Mouse (Mus musculus) limb, embryonic 13.5 days (tissue): ENCODE data around the gene Dot1l. TPM values are rescaled to one million over a fixed set of nuclear protein-coding genes. Genes with fewer than 3 reads are reported as not detected.
A peak's percentile ranks its signal among the peaks of the same experiment; 100 is the strongest.

Experiments
- ATAC-seq: fragments of 200-750 bp; cut with Nextera tagmentation; 2 replicates; pipeline ENCODE4 v1.8.0; 2017; ENCODE audit warnings: low read depth, moderate number of reproducible peaks, moderate TSS enrichment; ENCODE audit not compliant: low FRiP score
- H3K27ac ChIP-seq: fragments of 300-500 bp; sonication (generic); 2 replicates; pipeline ENCODE4 v1.5.1; 2015; ENCODE audit warnings: inconsistent platforms, mild to moderate bottlenecking, moderate library complexity
- H3K27me3 ChIP-seq: fragments of 300-500 bp; sonication (generic); 2 replicates; pipeline ENCODE4 v1.6.1; 2015; ENCODE audit warnings: mild to moderate bottlenecking, inconsistent platforms
- H3K36me3 ChIP-seq: fragments of 300-500 bp; sonication (generic); 2 replicates; pipeline ENCODE4 v1.6.1; 2015; ENCODE audit warnings: inconsistent platforms, mild to moderate bottlenecking, moderate library complexity
- H3K4me1 ChIP-seq: fragments of 300-500 bp; sonication (generic); 2 replicates; pipeline ENCODE4 v1.6.1; 2015; ENCODE audit warnings: inconsistent platforms
- H3K4me2 ChIP-seq: fragments of 300-500 bp; sonication (generic); replicated peaks from 2 replicates; pipeline ENCODE4 v1.6.1; 2015; ENCODE audit warnings: inconsistent platforms, mild to moderate bottlenecking, moderate library complexity
- H3K4me3 ChIP-seq: fragments of 300-500 bp; sonication (generic); 2 replicates; pipeline ENCODE4 v1.5.1; 2015; ENCODE audit warnings: moderate library complexity, mild to moderate bottlenecking, inconsistent platforms
- H3K9ac ChIP-seq: fragments of 300-500 bp; sonication (generic); 2 replicates; pipeline ENCODE4 v1.6.1; 2015; ENCODE audit warnings: mild to moderate bottlenecking, inconsistent platforms
- H3K9me3 ChIP-seq: fragments of 300-500 bp; sonication (generic); 2 replicates; pipeline ENCODE4 v1.6.1; 2016; ENCODE audit warnings: inconsistent platforms
- WGBS: fragments of 180-500 bp; shearing (Covaris S2); methylation state at CpG from one replicate; pipeline ENCODE4 v1.1.7; 2015; 5-methylcytosine and 5-hydroxymethylcytosine counted together
- polyA plus RNA-seq: library from polyadenylated mRNA; unstranded; fragments of >200 nt; fragmentation: Nextera tagmentation; extraction: Ambion mirVana; gene quantifications from 2 replicates; pipeline ENCODE4 v1.2.1, GENCODE M21; 2015

Gene Dot1l
- polyA plus RNA-seq, 1 experiment from 2014 or later: 19.2 TPM

DNA sequence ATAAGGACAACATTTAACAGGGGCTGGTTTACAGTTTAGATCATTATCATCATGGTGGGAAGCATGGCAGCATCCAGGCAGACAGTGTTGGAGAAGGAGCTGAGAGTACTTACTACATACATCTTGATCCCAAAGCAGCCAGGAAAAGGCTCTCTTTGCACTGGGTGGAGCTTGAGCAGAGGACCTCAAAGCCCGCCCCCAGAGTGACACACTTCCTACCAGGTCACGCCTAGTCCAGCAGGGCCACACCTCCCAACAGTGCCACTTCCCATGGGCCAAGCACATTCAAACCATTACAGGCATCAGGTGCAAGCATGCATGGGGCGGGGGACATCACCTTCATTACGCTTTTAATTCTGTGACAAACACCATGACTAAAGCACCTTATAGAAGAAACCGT, 10.7 kb upstream of the Dot1l start:
- WGBS: 32% methylated on average over 5 of the region's 5 CpGs
- no peak overlapping the region for H3K4me2 ChIP-seq
- no peaks in the 10 kb centered on the region for H3K9me3 ChIP-seq
- H3K9ac ChIP-seq: no peak overlapping the region
- H3K27ac ChIP-seq: no peak overlapping the region
- peaks cover 23% of the 10 kb centered on the region for H3K4me1 ChIP-seq
- no peak for ATAC-seq
- no peak overlapping the region for H3K4me3 ChIP-seq
- no peaks in the 10 kb centered on the region for H3K27me3 ChIP-seq
- peaks cover 6% of the 10 kb centered on the region; the same call in 1 of the 2 replicates for H3K36me3 ChIP-seq

DNA sequence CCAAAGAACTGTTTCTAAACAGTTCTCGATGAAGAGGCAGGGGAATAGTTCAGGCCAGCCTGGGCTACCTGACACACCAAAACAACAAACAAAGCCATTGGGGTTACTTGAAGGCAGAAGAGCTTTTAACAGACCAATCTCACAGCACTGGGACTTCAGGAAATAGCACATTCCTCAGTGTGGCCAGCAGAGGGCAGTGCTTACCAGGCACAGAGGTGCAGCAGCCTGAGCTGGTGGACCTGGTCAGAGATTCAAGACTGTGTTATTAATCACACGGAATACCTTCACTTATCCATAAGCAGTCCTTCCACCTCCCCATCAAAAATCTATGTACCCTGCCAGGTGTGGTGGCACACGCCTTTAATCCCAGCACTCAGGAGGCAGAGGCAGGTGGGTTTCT, 7.6 kb upstream of the Dot1l start:
- no peaks in the 10 kb centered on the region for H3K36me3 ChIP-seq
- no peak overlapping the region for H3K9ac ChIP-seq
- ATAC-seq: no peak
- peaks cover 15% of the 10 kb centered on the region for H3K4me1 ChIP-seq
- 18% methylated on average over 3 of the region's 3 CpGs for WGBS
- H3K4me2 ChIP-seq: no peak overlapping the region
- no peaks in the 10 kb centered on the region for H3K9me3 ChIP-seq
- no peaks in the 10 kb centered on the region for H3K27me3 ChIP-seq
- H3K4me3 ChIP-seq: no peak overlapping the region
- H3K27ac ChIP-seq: no peak overlapping the region

GRCm38 (mm10) chr10:80748609-80749008, 6.4 kb upstream of the Dot1l start:
- Histone ChIP-seq H3K4me3 (no peak overlapping the region), H3K4me1 (peaks cover 15% of the 10 kb centered on the region), H3K9ac (no peak overlapping the region), H3K36me3 (no peaks in the 10 kb centered on the region), H3K9me3 (no peaks in the 10 kb centered on the region), H3K27me3 (no peaks in the 10 kb centered on the region), H3K4me2 (no peak overlapping the region), H3K27ac (no peak overlapping the region)
- ATAC-seq: no peak
- 8% methylated on average over 6 of the region's 6 CpGs for WGBS

DNA sequence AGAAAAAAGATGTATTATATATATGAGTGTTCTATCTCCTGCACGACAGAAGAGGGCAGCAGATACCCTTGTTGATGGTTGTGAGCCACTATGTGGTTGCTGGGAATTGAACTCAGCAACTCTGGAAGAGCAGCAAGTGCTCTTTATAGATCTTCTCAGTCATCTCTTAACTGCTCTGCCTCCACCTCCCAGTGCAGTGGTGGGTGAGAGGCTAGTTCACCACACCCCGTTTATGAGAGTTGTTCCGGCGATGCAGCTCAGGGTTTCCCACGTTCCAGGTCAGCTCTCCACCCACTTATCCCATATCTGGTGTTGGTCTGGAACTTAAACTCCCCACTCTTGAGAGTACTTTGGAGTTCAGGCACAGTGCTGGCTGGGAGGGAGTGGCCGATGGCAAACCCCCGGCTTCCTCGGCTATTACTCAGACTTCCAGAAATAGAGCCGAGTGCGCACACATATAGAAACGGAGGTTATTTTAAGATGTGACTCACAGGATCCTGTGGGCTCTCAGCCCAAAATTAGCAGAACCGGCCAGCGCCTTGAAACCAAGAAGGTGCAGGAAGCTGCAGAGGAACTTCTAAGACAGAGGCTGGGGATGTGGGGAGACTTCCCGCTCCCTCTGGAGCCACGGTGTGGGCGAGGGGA, 3.7 kb upstream of the Dot1l start:
- Histone ChIP-seq H3K9ac (0 out of 2 replicates have a peak overlapping the region, but pooled peaks have one; percentile 39), H3K27me3 (no peaks in the 10 kb centered on the region), H3K4me3 (peak overlapping the region; percentile 25), H3K27ac (peak overlapping the region; percentile 40; the same call in 1 of the 2 replicates), H3K4me2 (peak overlapping the region; percentile 50), H3K4me1 (peaks cover 22% of the 10 kb centered on the region), H3K9me3 (no peaks in the 10 kb centered on the region), H3K36me3 (no peaks in the 10 kb centered on the region)
- 11% methylated on average over 16 of the region's 16 CpGs for WGBS
- ATAC-seq: no peak

GRCm38 (mm10) chr10:80752079-80752625, 2.9 kb upstream of the Dot1l start:
- 7% methylated on average over 6 of the region's 6 CpGs for WGBS
- 0 out of 2 replicates have a peak overlapping the region, but pooled peaks have one; percentile 40 for H3K27ac ChIP-seq
- no peaks in the 10 kb centered on the region for H3K36me3 ChIP-seq
- no peaks in the 10 kb centered on the region for H3K9me3 ChIP-seq
- H3K4me2 ChIP-seq: peak overlapping the region; percentile 50
- no peaks in the 10 kb centered on the region for H3K27me3 ChIP-seq
- H3K4me1 ChIP-seq: peaks cover 30% of the 10 kb centered on the region
- H3K9ac ChIP-seq: 0 out of 2 replicates have a peak overlapping the region, but pooled peaks have one; percentile 39
- peak overlapping the region; percentile 25; the same call in 1 of the 2 replicates for H3K4me3 ChIP-seq
- no peak for ATAC-seq

DNA sequence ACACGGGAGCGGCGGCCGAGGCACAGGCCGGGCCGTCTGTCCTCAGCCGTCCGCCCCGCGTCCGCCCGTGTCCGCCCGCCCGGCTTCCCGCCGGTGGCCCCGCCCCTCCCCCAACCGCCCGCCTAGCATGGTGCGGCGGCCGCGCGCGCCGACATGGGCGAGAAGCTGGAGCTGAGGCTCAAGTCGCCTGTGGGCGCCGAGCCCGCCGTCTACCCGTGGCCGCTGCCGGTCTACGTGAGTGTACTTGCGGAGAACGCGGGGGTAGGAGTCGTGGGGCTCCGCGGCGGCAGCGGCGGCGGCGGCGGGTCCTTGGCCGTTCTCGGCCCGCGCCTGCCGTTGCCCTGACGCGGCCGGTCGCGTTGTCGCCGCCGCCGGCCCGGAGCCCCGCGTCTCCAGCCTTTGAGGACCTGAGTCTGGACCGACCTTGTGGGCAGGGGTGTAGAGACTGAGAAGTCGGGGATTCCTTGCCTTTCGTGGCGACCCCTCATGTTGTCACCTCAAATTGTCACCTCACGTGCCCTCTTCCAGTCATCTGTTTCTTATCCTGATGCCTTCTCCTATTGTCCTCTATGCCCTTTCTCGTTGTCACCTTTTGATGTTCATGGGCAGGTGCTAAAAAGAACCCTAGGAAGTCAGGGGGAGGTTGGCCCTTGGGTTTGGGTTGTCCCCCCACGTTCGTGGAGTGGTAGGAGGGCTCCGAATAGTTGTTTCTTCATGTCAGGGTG, 447 bp downstream of the Dot1l start:
- Histone ChIP-seq H3K4me2 (peak overlapping the region; percentile 97), H3K9ac (peak overlapping the region; percentile 97), H3K4me3 (peak overlapping the region; percentile 92), H3K27me3 (no peaks in the 10 kb centered on the region), H3K4me1 (peaks cover 44% of the 10 kb centered on the region), H3K36me3 (no peaks in the 10 kb centered on the region), H3K9me3 (no peaks in the 10 kb centered on the region), H3K27ac (peak overlapping the region; percentile 55; the same call in 1 of the 2 replicates)
- under 1% methylated on average over 60 of the region's 75 CpGs for WGBS
- ATAC-seq: no peak; the same call in 1 of the 2 replicates

- no peaks in the 10 kb centered on the region for H3K36me3 ChIP-seq
- H3K27ac ChIP-seq: no peak overlapping the region
- peak overlapping the region; percentile 97 for H3K9ac ChIP-seq
- H3K9me3 ChIP-seq: no peaks in the 10 kb centered on the region
- H3K27me3 ChIP-seq: no peaks in the 10 kb centered on the region
- H3K4me3 ChIP-seq: peak overlapping the region; percentile 92
- peaks cover 50% of the 10 kb centered on the region for H3K4me1 ChIP-seq
- ATAC-seq: no peak
- peak overlapping the region; percentile 97 for H3K4me2 ChIP-seq
- 27% methylated on average over 3 of the region's 3 CpGs for WGBS
Measured at GRCm38 (mm10) chr10:80756099-80756498, 1.1 kb downstream of the Dot1l start.

DNA sequence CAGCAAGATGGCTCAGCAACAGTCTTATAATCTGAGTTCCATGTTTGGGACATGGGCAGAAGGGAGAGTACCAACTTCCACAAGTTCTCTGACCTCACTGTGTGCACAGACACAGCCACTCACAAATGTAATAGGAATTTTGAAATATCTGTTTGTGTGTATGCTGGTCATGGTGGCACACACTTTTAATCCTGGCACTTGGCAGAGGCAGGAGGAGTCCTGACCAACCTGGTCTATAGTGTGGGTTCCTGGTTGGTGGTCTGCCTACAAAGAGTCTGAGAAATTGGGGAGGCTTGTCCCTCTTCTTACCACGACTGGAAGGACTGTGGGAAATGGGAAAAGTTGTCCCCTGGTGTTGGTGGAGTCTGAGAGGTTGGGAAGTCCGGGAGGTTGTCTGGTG, 1.5 kb downstream of the Dot1l start:
- no peak for ATAC-seq
- Histone ChIP-seq H3K27me3 (no peaks in the 10 kb centered on the region), H3K9ac (peak overlapping the region; percentile 97), H3K4me3 (peak overlapping the region; percentile 92), H3K36me3 (no peaks in the 10 kb centered on the region), H3K9me3 (no peaks in the 10 kb centered on the region), H3K27ac (no peak overlapping the region), H3K4me2 (peak overlapping the region; percentile 97), H3K4me1 (peaks cover 51% of the 10 kb centered on the region)
- WGBS: 65% methylated on average over 2 of the region's 2 CpGs

GRCm38 (mm10) chr10:80756967-80757366, 2.0 kb downstream of the Dot1l start:
- Histone ChIP-seq H3K4me1 (peaks cover 51% of the 10 kb centered on the region), H3K36me3 (no peaks in the 10 kb centered on the region), H3K9ac (peak overlapping the region; percentile 97), H3K4me3 (peak overlapping the region; percentile 92), H3K9me3 (no peaks in the 10 kb centered on the region), H3K27me3 (no peaks in the 10 kb centered on the region), H3K27ac (no peak overlapping the region), H3K4me2 (peak overlapping the region; percentile 97)
- 75% methylated on average over 4 of the region's 4 CpGs for WGBS
- no peak for ATAC-seq

DNA sequence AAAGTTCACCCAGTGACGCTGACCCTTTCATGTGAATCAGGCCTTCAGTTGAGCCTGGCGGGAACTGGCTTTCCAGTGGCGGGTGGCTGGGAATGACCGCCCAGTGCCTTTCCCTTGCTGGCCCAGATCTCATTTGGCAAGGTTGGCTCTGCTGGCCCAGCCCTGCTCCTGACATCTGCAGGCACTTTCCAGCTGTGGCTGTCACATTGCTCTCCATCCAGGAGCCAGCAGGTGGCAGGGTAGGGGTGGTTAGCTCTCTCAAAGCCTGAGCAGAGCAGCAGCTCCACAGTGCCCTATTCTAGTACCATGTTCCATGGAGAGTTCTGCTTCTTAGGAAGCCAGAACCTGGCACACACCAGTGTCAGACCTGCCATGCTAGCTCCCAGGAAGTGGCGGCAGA, 2.7 kb downstream of the Dot1l start:
- Histone ChIP-seq H3K36me3 (peaks cover under 1% of the 10 kb centered on the region; the same call in 1 of the 2 replicates), H3K27ac (no peak overlapping the region), H3K4me2 (peak overlapping the region; percentile 97), H3K4me1 (peaks cover 43% of the 10 kb centered on the region), H3K27me3 (no peaks in the 10 kb centered on the region), H3K4me3 (peak overlapping the region; percentile 92; the same call in 1 of the 2 replicates), H3K9me3 (no peaks in the 10 kb centered on the region), H3K9ac (no peak overlapping the region)
- peak; percentile 28; the same call in 1 of the 2 replicates for ATAC-seq
- 21% methylated on average over 5 of the region's 5 CpGs for WGBS

DNA sequence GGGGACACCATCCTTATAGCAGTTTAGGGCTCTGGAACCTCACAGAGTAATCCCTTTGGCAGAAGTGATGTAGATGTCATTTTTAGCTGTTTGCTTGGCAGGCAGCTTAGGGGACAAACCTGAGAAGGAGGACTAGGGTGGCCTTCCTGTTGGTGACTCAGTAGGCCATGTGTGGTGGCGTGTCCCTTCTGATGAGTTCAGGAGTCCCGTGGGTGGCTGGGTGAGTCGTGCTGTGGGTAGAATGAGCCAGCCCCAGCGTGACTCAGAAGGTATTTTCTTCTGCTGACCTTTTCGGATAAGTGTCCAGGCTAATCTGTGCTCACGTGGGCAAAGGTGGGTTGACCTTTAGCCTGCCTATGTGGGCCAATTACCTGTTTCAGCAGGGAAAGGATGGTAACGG, 3.6 kb downstream of the Dot1l start:
- H3K9ac ChIP-seq: no peak overlapping the region; the same call in 1 of the 2 replicates
- ATAC-seq: no peak
- H3K4me1 ChIP-seq: peaks cover 43% of the 10 kb centered on the region
- H3K9me3 ChIP-seq: no peaks in the 10 kb centered on the region
- H3K27me3 ChIP-seq: no peaks in the 10 kb centered on the region
- H3K27ac ChIP-seq: no peak overlapping the region
- no peak overlapping the region for H3K4me3 ChIP-seq
- peaks cover 3% of the 10 kb centered on the region; the same call in 1 of the 2 replicates for H3K36me3 ChIP-seq
- 88% methylated on average over 7 of the region's 7 CpGs for WGBS
- H3K4me2 ChIP-seq: no peak overlapping the region
